Mouse (Mus musculus) midbrain, embryonic 12.5 days (tissue): Measurements from ENCODE around the gene Myh9. TPM values are rescaled to one million over a fixed set of nuclear protein-coding genes. Genes with fewer than 3 reads are reported as not detected.

Experiments
- ATAC-seq: fragments of 200-750 bp; cut with Nextera tagmentation; 2 replicates; pipeline ENCODE4 v1.8.0; 2017; ENCODE audit warnings: low read depth, moderate TSS enrichment, moderate library complexity; ENCODE audit not compliant: low FRiP score
- H3K27ac ChIP-seq: fragments of 300-500 bp; sonication (generic); replicated peaks from 2 replicates; pipeline ENCODE4 v1.5.1; 2016; ENCODE audit warnings: mild to moderate bottlenecking
- H3K27me3 ChIP-seq: fragments of 300-500 bp; sonication (generic); 2 replicates; pipeline ENCODE4 v1.6.1; 2016; ENCODE audit warnings: mild to moderate bottlenecking
- H3K36me3 ChIP-seq: fragments of 300-500 bp; sonication (generic); 2 replicates; pipeline ENCODE4 v1.6.1; 2016
- H3K4me1 ChIP-seq: fragments of 300-500 bp; sonication (generic); 2 replicates; pipeline ENCODE4 v1.6.1; 2016
- H3K4me2 ChIP-seq: fragments of 300-500 bp; sonication (generic); replicated peaks from 2 replicates; pipeline ENCODE4 v1.6.1; 2016; ENCODE audit warnings: mild to moderate bottlenecking, moderate library complexity
- H3K4me3 ChIP-seq: fragments of 300-500 bp; sonication (generic); 2 replicates; pipeline ENCODE4 v1.5.1; 2016; ENCODE audit warnings: mild to moderate bottlenecking
- H3K9ac ChIP-seq: fragments of 300-500 bp; sonication (generic); replicated peaks from 2 replicates; pipeline ENCODE4 v1.6.1; 2016; ENCODE audit warnings: mild to moderate bottlenecking, moderate library complexity
- H3K9me3 ChIP-seq: fragments of 300-500 bp; sonication (generic); 2 replicates; pipeline ENCODE4 v1.6.1; 2016; ENCODE audit warnings: mild to moderate bottlenecking
- WGBS: fragments of 180-500 bp; shearing (Covaris S2); methylation state at CpG from one replicate; pipeline ENCODE4 v1.1.7; 2016; 5-methylcytosine and 5-hydroxymethylcytosine counted together
- polyA plus RNA-seq: library from polyadenylated mRNA; unstranded; fragments of >200 nt; fragmentation: Nextera tagmentation; extraction: Ambion mirVana; gene quantifications from 2 replicates; pipeline ENCODE4 v1.2.1, GENCODE M21; 2016

The Myh9 gene
- polyA plus RNA-seq, 1 experiment from 2014 or later, result 24.9 TPM

GRCm38 (mm10) chr15:77831754-77832457 is 10.1 kb downstream of the Myh9 start:
- Histone ChIP-seq H3K36me3 (no peaks in the 10 kb centered on the region), H3K4me2 (no peak overlapping the region), H3K27ac (no peak overlapping the region), H3K9ac (no peak overlapping the region), H3K4me1 (peaks cover 19% of the 10 kb centered on the region), H3K27me3 (no peaks in the 10 kb centered on the region), H3K4me3 (no peak overlapping the region), H3K9me3 (no peaks in the 10 kb centered on the region)
- 91% methylated on average over 8 of the region's 8 CpGs for whole genome bisulfite sequencing
- no peak for ATAC-seq

- Histone ChIP-seq H3K27me3 (no peaks in the 10 kb centered on the region), H3K36me3 (no peaks in the 10 kb centered on the region), H3K27ac (no peak overlapping the region), H3K4me2 (no peak overlapping the region), H3K9ac (no peak overlapping the region), H3K9me3 (no peaks in the 10 kb centered on the region), H3K4me1 (peaks cover 16% of the 10 kb centered on the region), H3K4me3 (no peak overlapping the region)
- 94% methylated on average over 2 of the region's 2 CpGs for WGBS
- ATAC-seq, result no peak
Measured at GRCm38 (mm10) chr15:77831138-77831579, 10.8 kb downstream of the Myh9 start.

- Histone ChIP-seq H3K36me3 (no peaks in the 10 kb centered on the region), H3K4me3 (no peak overlapping the region), H3K9me3 (no peaks in the 10 kb centered on the region), H3K4me2 (no peak overlapping the region), H3K27me3 (no peaks in the 10 kb centered on the region), H3K9ac (no peak overlapping the region), H3K4me1 (peaks cover 12% of the 10 kb centered on the region), H3K27ac (no peak overlapping the region)
- 84% methylated on average over 5 of the region's 5 CpGs for WGBS
- no peak for ATAC-seq
Measured at GRCm38 (mm10) chr15:77830481-77831137, 11.4 kb downstream of the Myh9 start.

GRCm38 (mm10) chr15:77829542-77829941 is 12.4 kb downstream of the Myh9 start:
- H3K4me2 ChIP-seq, result no peak overlapping the region
- H3K4me1 ChIP-seq, result peaks cover 12% of the 10 kb centered on the region
- no peak overlapping the region for H3K27ac ChIP-seq
- H3K36me3 ChIP-seq, result no peaks in the 10 kb centered on the region
- no peak overlapping the region for H3K9ac ChIP-seq
- WGBS, result 85% methylated on average over 2 of the region's 2 CpGs
- H3K4me3 ChIP-seq, result no peak overlapping the region
- H3K9me3 ChIP-seq, result no peaks in the 10 kb centered on the region
- H3K27me3 ChIP-seq, result no peaks in the 10 kb centered on the region
- no peak for ATAC-seq

- no peak overlapping the region for H3K9ac ChIP-seq
- no peak overlapping the region for H3K27ac ChIP-seq
- no peak for ATAC-seq
- H3K9me3 ChIP-seq, result no peaks in the 10 kb centered on the region
- H3K27me3 ChIP-seq, result no peaks in the 10 kb centered on the region
- no peak overlapping the region for H3K4me3 ChIP-seq
- H3K4me2 ChIP-seq, result no peak overlapping the region
- H3K36me3 ChIP-seq, result no peaks in the 10 kb centered on the region
- peaks cover 12% of the 10 kb centered on the region for H3K4me1 ChIP-seq
- WGBS, result 94% methylated on average over 6 of the region's 6 CpGs
Measured at GRCm38 (mm10) chr15:77828910-77829309, 13.1 kb downstream of the Myh9 start.

GRCm38 (mm10) chr15:77828242-77828641 is 13.7 kb downstream of the Myh9 start:
- Histone ChIP-seq H3K4me1 (peaks cover 17% of the 10 kb centered on the region), H3K36me3 (no peaks in the 10 kb centered on the region), H3K27ac (no peak overlapping the region), H3K27me3 (no peaks in the 10 kb centered on the region), H3K9me3 (no peaks in the 10 kb centered on the region), H3K4me3 (no peak overlapping the region), H3K9ac (no peak overlapping the region), H3K4me2 (no peak overlapping the region)
- WGBS, result 89% methylated on average over 12 of the region's 12 CpGs
- ATAC-seq, result no peak

- H3K4me2 ChIP-seq, result no peak overlapping the region
- WGBS, result 17% methylated on average over 6 of the region's 6 CpGs
- no peaks in the 10 kb centered on the region for H3K27me3 ChIP-seq
- no peak overlapping the region for H3K4me3 ChIP-seq
- no peak overlapping the region for H3K9ac ChIP-seq
- no peak for ATAC-seq
- H3K36me3 ChIP-seq, result no peaks in the 10 kb centered on the region
- H3K27ac ChIP-seq, result 0 out of 2 replicates have a peak overlapping the region, but pooled peaks have one; percentile 35
- peaks cover 17% of the 10 kb centered on the region for H3K4me1 ChIP-seq
- no peaks in the 10 kb centered on the region for H3K9me3 ChIP-seq
Measured at GRCm38 (mm10) chr15:77827794-77828193, 14.2 kb downstream of the Myh9 start.

GRCm38 (mm10) chr15:77827379-77827778 is 14.6 kb downstream of the Myh9 start:
- H3K36me3 ChIP-seq, result no peaks in the 10 kb centered on the region
- H3K4me3 ChIP-seq, result no peak overlapping the region
- peak overlapping the region; percentile 35; the same call in 1 of the 2 replicates for H3K27ac ChIP-seq
- no peak overlapping the region for H3K9ac ChIP-seq
- ATAC-seq, result no peak
- peaks cover 17% of the 10 kb centered on the region for H3K4me1 ChIP-seq
- no peaks in the 10 kb centered on the region for H3K27me3 ChIP-seq
- WGBS, result 3% methylated on average over 7 of the region's 7 CpGs
- no peaks in the 10 kb centered on the region for H3K9me3 ChIP-seq
- no peak overlapping the region for H3K4me2 ChIP-seq

- Histone ChIP-seq H3K36me3 (no peaks in the 10 kb centered on the region), H3K4me2 (no peak overlapping the region), H3K4me3 (no peak overlapping the region), H3K4me1 (peaks cover 29% of the 10 kb centered on the region), H3K27ac (no peak overlapping the region), H3K9ac (no peak overlapping the region), H3K27me3 (no peaks in the 10 kb centered on the region), H3K9me3 (no peaks in the 10 kb centered on the region)
- WGBS, result 97% methylated on average over 1 of the region's 1 CpGs
- no peak for ATAC-seq
Measured at GRCm38 (mm10) chr15:77825382-77825781, 16.6 kb downstream of the Myh9 start.

- Histone ChIP-seq H3K9me3 (no peaks in the 10 kb centered on the region), H3K27me3 (no peaks in the 10 kb centered on the region), H3K4me2 (no peak overlapping the region), H3K4me3 (no peak overlapping the region), H3K4me1 (peaks cover 29% of the 10 kb centered on the region), H3K36me3 (no peaks in the 10 kb centered on the region), H3K27ac (no peak overlapping the region), H3K9ac (no peak overlapping the region)
- 93% methylated on average over 1 of the region's 1 CpGs for WGBS
- no peak for ATAC-seq
Measured at GRCm38 (mm10) chr15:77824321-77824720, 17.7 kb downstream of the Myh9 start.

- H3K9me3 ChIP-seq, result no peaks in the 10 kb centered on the region
- H3K4me1 ChIP-seq, result peaks cover 29% of the 10 kb centered on the region
- no peak overlapping the region for H3K27ac ChIP-seq
- no peaks in the 10 kb centered on the region for H3K27me3 ChIP-seq
- no peak overlapping the region for H3K9ac ChIP-seq
- no peak for ATAC-seq
- no peak overlapping the region for H3K4me3 ChIP-seq
- no peaks in the 10 kb centered on the region for H3K36me3 ChIP-seq
- no peak overlapping the region for H3K4me2 ChIP-seq
- WGBS, result 77% methylated on average over 3 of the region's 3 CpGs
Measured at GRCm38 (mm10) chr15:77823634-77824033, 18.3 kb downstream of the Myh9 start.

- no peak overlapping the region for H3K4me3 ChIP-seq
- H3K4me1 ChIP-seq, result peaks cover 29% of the 10 kb centered on the region
- 85% methylated on average over 6 of the region's 6 CpGs for WGBS
- no peaks in the 10 kb centered on the region for H3K27me3 ChIP-seq
- no peaks in the 10 kb centered on the region for H3K36me3 ChIP-seq
- H3K9ac ChIP-seq, result no peak overlapping the region
- H3K9me3 ChIP-seq, result no peaks in the 10 kb centered on the region
- no peak overlapping the region for H3K27ac ChIP-seq
- H3K4me2 ChIP-seq, result no peak overlapping the region
- ATAC-seq, result no peak
Measured at GRCm38 (mm10) chr15:77823196-77823595, 18.8 kb downstream of the Myh9 start.
